Mouse (Mus musculus) limb, embryonic 11.5 days (tissue): ENCODE results near the gene Slamf9. TPM values are rescaled to one million over a fixed set of nuclear protein-coding genes. Genes with fewer than 3 reads are reported as not detected.

Experiments used
- ATAC-seq: fragments of 200-750 bp; cut with Nextera tagmentation; 2 replicates; pipeline ENCODE4 v1.8.0; 2017; ENCODE audit warnings: low read depth; ENCODE audit not compliant: insufficient number of reproducible peaks, low FRiP score, low TSS enrichment
- DNase-seq: peaks from one replicate; pipeline ENCODE4 v3.0.0-alpha.2; 2015; ENCODE audit warnings: low spot score
- H3K27ac ChIP-seq: fragments of 300-500 bp; sonication (generic); replicated peaks from 2 replicates; pipeline ENCODE4 v1.5.1; 2014; ENCODE audit warnings: low read depth, mild to moderate bottlenecking, low read length
- H3K27me3 ChIP-seq: fragments of 300-500 bp; sonication (generic); 2 replicates; pipeline ENCODE4 v1.6.1; 2014; ENCODE audit warnings: mild to moderate bottlenecking, low read length, mixed read lengths; ENCODE audit not compliant: control insufficient read depth, insufficient read depth
- H3K36me3 ChIP-seq: fragments of 300-500 bp; sonication (generic); 2 replicates; pipeline ENCODE4 v1.6.1; 2014; ENCODE audit warnings: mild to moderate bottlenecking, low read length, moderate library complexity, mixed read lengths; ENCODE audit not compliant: control insufficient read depth, insufficient read depth
- H3K4me1 ChIP-seq: fragments of 300-500 bp; sonication (generic); 2 replicates; pipeline ENCODE4 v1.6.1; 2014; ENCODE audit warnings: low read length, mixed read lengths; ENCODE audit not compliant: control insufficient read depth, insufficient read depth
- H3K4me2 ChIP-seq: fragments of 300-500 bp; sonication (generic); 2 replicates; pipeline ENCODE4 v1.6.1; 2014; ENCODE audit warnings: low read depth, mild to moderate bottlenecking, moderate library complexity; ENCODE audit not compliant: severe bottlenecking
- H3K4me3 ChIP-seq: fragments of 300-500 bp; sonication (generic); 2 replicates; pipeline ENCODE4 v1.5.1; 2014; ENCODE audit warnings: low read depth, low read length
- H3K9ac ChIP-seq: fragments of 300-500 bp; sonication (generic); 2 replicates; pipeline ENCODE4 v1.6.1; 2014; ENCODE audit warnings: mild to moderate bottlenecking, low read length
- H3K9me3 ChIP-seq: fragments of 300-500 bp; sonication (generic); 2 replicates; pipeline ENCODE4 v1.6.1; 2016; ENCODE audit warnings: low read length; ENCODE audit not compliant: control insufficient read depth
- WGBS: fragments of 180-500 bp; shearing (Covaris S2); extraction: QIAGEN DNeasy Blood & Tissue Kit; methylation state at CpG from one replicate; pipeline ENCODE4 v1.1.7; 2014; 5-methylcytosine and 5-hydroxymethylcytosine counted together
- polyA plus RNA-seq: library from polyadenylated mRNA; unstranded; fragments of >200 nt; fragmentation: Nextera tagmentation; extraction: Ambion mirVana; gene quantifications from 2 replicates; pipeline ENCODE4 v1.2.1, GENCODE M21; 2014

Slamf9 gene
- 0.25 TPM in 1 of 2 replicates, not detected in the other for polyA plus RNA-seq

DNA sequence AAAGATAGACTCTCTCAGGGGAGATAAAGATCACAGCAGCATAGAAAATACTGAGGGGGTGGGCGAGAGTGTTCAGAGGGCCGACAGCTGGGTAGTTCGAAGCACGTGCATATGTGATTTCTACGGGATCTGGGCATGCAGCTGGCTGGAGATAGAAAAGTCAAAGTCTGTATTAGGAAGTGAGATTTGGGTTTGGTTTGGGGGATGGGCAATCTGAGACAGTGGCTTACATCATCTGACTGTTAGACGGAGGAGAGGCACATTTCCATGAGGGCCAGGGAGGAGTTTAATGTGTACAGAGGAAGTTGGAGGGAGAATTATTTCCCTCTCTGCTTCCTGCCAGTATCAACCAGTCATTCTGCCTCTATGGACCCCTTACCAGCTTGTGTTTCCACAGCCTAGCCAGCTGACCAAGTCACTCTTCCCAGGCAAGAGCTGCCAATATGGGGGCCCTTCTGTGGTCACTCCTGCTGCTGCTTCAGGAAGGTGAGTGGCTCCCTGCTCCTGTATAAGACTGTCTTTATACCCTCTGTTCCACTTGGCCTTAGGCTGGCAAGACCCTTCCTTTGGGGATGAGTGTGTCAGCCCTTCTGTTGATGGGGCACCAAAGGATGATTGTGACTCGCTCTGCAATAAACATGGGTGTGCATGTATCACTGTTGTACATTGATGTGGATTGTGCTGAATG is at the start of gene Slamf9:
TSS of gene Slamf9 (plus strand) at position 305 of the 688 bp plus-strand sequence.
- H3K4me3 ChIP-seq, result no peak within 1 kb of the TSS
- H3K4me1 ChIP-seq, result no peaks in the 10 kb centered on the region
- no peak within 1 kb of the TSS for H3K4me2 ChIP-seq
- no peaks in the 10 kb centered on the region for H3K36me3 ChIP-seq
- no peaks in the 10 kb centered on the region for H3K9me3 ChIP-seq
- H3K9ac ChIP-seq, result no peak within 1 kb of the TSS
- no peak for ATAC-seq
- H3K27ac ChIP-seq, result no peak within 1 kb of the TSS
- no peaks in the 10 kb centered on the region for H3K27me3 ChIP-seq
- no peak for DNase-seq
- WGBS, result 79% methylated on average over 7 of the region's 7 CpGs

DNA sequence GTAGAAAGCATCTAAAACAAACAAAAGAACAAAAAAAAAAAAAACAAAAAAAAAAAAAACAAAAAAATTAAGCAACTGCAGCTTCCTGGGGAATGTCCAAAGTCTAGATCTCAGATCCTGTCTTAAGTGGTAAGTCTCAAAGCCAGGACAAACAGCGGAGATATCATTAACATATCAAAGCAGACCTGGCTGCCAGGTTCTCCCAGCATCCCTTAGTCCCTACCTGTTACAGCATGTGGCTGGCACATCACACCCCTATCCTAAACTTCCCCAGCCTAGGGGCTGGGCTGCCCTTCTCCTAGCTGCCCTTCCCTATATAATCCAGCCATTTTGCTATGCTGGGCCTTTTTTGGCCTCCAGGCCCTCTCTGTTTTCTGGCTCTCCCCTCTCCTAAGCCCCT is 48.7 kb upstream of the Slamf9 start:
- no peak for DNase-seq
- H3K4me1 ChIP-seq, result no peaks in the 10 kb centered on the region
- no peak overlapping the region for H3K9ac ChIP-seq
- no peak overlapping the region for H3K4me3 ChIP-seq
- no peaks in the 10 kb centered on the region for H3K9me3 ChIP-seq
- ATAC-seq, result no peak
- no peak overlapping the region for H3K4me2 ChIP-seq
- no peaks in the 10 kb centered on the region for H3K36me3 ChIP-seq
- no peak overlapping the region for H3K27ac ChIP-seq
- WGBS, result 43% methylated on average over 1 of the region's 1 CpGs
- H3K27me3 ChIP-seq, result no peaks in the 10 kb centered on the region

DNA sequence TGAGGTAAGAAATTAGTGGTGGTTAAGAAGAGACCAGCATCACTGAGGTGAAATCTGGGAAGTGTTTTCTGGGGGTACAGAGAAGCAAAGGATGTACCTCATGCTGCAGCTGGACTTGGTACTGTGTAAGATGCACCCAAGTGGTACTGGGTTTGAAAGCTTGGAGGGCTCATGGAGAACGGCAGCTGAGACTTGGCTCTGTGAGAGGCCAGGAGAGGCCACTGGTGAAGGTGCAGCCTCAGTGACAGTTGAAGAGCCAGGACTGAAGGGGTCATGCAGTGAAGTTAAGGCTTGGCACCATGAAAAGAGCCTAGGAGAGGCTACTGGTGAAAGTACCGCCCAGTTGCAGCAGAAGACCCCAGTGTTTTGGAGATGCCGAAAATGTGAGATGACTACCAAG is 47.3 kb upstream of the Slamf9 start:
- WGBS, result 90% methylated on average over 3 of the region's 3 CpGs
- Histone ChIP-seq H3K27ac (no peak overlapping the region), H3K27me3 (no peaks in the 10 kb centered on the region), H3K4me2 (no peak overlapping the region), H3K36me3 (no peaks in the 10 kb centered on the region), H3K9ac (no peak overlapping the region), H3K4me1 (no peaks in the 10 kb centered on the region), H3K4me3 (no peak overlapping the region), H3K9me3 (no peaks in the 10 kb centered on the region)
- DNase-seq (no peak), ATAC-seq (no peak)

DNA sequence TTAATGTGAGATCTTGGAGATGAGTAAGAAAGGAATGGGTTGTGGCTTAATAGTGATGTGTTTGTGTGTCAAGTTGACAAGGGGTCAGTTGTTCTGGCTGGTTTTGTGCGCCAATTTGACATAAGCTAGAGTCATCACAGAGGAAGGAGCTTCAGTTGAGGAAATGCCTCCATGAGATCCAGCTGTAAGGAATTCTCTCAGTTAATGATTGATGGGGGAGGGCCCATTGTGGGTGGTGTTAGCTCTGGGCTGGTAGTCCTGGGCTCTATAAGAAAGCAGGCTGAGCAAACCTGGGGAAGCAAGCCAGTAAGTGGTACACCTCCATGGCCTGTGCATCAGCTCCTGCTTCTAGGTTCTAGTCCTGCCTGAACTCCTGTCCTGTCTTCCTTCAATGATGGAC is 46.5 kb upstream of the Slamf9 start:
- Histone ChIP-seq H3K27ac (no peak overlapping the region), H3K9me3 (no peaks in the 10 kb centered on the region), H3K9ac (no peak overlapping the region), H3K4me3 (no peak overlapping the region), H3K27me3 (no peaks in the 10 kb centered on the region), H3K4me1 (no peaks in the 10 kb centered on the region), H3K4me2 (no peak overlapping the region), H3K36me3 (no peaks in the 10 kb centered on the region)
- DNase-seq (no peak), ATAC-seq (no peak)
- 81% methylated on average over 1 of the region's 1 CpGs for WGBS

DNA sequence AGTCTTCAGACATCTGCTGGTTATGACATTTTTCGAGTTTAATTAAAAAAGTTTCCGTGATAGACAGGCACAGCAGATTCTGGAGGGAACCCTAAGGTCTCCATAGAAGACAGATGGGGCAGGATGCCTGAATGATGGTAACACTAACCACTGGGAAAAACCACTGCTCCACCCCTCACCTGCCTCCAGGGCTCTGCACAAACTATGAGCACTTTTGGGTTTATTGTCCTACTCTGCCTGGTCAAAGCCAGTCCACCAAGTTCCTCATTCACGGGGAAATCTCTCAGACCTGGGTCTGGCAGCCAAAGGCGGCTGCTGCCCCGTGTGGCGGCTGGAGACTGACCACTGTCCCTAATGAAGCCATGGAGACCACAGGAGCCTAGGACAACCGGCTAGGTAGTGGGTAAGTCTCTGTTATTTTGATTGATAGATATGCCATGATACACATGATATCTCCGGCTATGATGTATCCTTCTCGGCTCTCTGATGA is 44.4 kb upstream of the Slamf9 start:
- Histone ChIP-seq H3K4me3 (no peak overlapping the region), H3K27me3 (no peaks in the 10 kb centered on the region), H3K4me2 (no peak overlapping the region), H3K36me3 (no peaks in the 10 kb centered on the region), H3K27ac (no peak overlapping the region), H3K9me3 (no peaks in the 10 kb centered on the region), H3K4me1 (no peaks in the 10 kb centered on the region), H3K9ac (no peak overlapping the region)
- 50% methylated on average over 9 of the region's 9 CpGs for WGBS
- ATAC-seq (no peak), DNase-seq (no peak)

DNA sequence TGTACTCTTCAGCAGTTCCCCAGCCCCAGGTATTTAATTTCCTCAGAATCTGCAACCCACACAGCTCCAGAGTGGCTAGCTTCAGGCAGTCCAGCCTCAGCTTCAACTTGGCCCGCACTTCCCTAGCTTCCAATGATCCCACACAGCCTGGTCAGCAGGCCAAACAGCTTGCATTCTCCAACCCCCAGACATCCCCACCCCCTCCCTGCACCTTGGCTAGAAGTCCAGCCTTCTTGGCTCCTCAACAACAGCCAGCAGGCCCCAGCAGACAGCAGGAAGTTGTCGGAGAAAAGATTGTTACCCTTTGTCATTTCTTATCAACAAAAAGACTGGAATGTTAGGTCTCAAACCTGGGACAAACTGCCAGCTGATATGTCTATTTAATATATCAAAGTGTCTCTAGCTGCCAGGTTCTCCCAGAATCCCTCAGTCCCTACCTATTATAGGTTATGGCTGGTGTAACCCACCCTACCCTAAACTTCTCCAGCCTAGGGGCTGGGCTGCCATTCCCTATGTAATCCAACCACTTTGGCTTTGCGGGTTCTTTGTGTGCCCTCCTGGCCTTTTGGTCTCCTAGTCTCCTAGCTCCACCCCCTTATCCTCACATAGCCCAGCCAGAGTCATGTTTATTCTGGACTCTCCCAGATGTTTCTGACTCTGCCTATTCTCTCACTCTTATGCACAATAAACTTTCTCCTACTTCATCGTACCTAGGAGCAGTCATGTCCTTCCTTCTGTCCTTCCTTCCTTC is 43.1 kb upstream of the Slamf9 start:
- H3K27me3 ChIP-seq, result no peaks in the 10 kb centered on the region
- DNase-seq, result no peak

DNA sequence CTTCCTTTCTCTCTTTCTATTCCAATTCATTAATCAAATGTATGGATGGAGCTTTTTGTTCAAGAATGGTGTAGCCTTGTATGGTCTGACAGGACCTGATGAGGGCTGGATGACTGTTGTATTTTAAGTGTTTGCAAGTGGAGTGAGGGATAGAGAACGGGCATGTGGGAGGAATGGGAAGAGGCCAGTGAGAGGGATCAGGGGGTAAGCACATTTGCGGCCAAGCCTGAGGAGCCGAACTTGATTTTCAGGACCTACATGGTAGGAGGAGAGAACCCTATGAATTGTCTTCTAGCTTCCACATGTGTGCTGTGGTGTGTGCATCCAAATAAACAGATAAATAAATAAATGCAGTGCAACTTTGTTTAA is 42.6 kb upstream of the Slamf9 start:
- Histone ChIP-seq H3K36me3 (no peaks in the 10 kb centered on the region), H3K9me3 (no peaks in the 10 kb centered on the region), H3K4me1 (no peaks in the 10 kb centered on the region), H3K4me2 (no peak overlapping the region), H3K27ac (no peak overlapping the region), H3K9ac (no peak overlapping the region), H3K27me3 (no peaks in the 10 kb centered on the region), H3K4me3 (no peak overlapping the region)
- WGBS, result 87% methylated on average over 3 of the region's 3 CpGs
- ATAC-seq (no peak), DNase-seq (no peak)

More for the DNA sequence above, 43.1 kb upstream of the Slamf9 start:
- no peak overlapping the region for H3K9ac ChIP-seq
- ATAC-seq, result no peak
- H3K27ac ChIP-seq, result no peak overlapping the region
- no peaks in the 10 kb centered on the region for H3K9me3 ChIP-seq
- H3K4me2 ChIP-seq, result no peak overlapping the region
- H3K4me3 ChIP-seq, result no peak overlapping the region
- H3K36me3 ChIP-seq, result no peaks in the 10 kb centered on the region
- no peaks in the 10 kb centered on the region for H3K4me1 ChIP-seq
- WGBS, result 45% methylated on average over 4 of the region's 4 CpGs

DNA sequence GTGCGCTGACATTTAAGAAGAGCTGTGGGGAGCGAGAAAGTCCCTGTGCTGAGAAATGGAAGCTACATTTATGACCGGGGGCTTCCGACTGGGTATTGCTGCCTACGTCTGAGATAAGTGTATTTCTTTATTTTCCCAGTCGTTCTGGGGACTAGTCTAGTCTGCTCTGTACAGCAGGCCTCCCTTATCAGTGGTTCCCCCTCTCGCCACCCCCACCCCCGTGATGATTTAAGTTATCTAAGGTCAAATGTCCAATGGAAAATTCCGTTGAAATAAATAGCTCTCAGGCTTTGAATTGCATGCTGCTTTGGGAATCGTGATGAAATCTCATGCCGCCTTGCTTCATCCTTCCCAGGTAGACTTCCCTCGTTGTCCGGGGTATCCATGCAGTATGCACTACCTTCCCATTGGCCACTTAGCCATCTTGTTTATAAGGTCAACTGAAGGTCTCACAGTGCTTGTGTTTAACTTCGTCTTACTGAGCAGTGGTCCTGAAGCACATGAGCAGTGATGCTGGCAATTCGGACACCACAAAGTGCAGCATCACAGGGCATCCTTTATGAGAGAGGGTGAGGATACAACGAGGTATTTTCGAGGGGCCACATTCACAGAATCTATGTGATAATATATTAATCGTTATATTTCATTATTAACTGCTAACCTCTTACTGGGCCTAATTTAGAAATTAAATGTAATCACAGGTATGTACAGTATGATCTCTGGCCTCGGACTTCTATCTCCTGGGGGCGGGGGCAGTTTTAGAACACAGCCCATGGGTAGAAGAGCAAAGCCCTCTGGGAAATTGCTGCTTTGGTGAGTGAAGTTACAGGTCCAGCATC is 41.9 kb upstream of the Slamf9 start:
- Histone ChIP-seq H3K36me3 (no peaks in the 10 kb centered on the region), H3K4me1 (no peaks in the 10 kb centered on the region), H3K27ac (no peak overlapping the region), H3K27me3 (no peaks in the 10 kb centered on the region), H3K4me3 (no peak overlapping the region), H3K4me2 (no peak overlapping the region), H3K9ac (no peak overlapping the region), H3K9me3 (no peaks in the 10 kb centered on the region)
- no peak for ATAC-seq
- DNase-seq, result no peak
- WGBS, result 82% methylated on average over 20 of the region's 20 CpGs
